Mouse (Mus musculus): ENCODE measurements at regions not wholly inside any gene's neighbourhood (a gene's known extent, or its start where the extent isn't known, plus 50 kb on each side); places are given as distances from the start of the nearest gene placed in this dataset.

DNA sequence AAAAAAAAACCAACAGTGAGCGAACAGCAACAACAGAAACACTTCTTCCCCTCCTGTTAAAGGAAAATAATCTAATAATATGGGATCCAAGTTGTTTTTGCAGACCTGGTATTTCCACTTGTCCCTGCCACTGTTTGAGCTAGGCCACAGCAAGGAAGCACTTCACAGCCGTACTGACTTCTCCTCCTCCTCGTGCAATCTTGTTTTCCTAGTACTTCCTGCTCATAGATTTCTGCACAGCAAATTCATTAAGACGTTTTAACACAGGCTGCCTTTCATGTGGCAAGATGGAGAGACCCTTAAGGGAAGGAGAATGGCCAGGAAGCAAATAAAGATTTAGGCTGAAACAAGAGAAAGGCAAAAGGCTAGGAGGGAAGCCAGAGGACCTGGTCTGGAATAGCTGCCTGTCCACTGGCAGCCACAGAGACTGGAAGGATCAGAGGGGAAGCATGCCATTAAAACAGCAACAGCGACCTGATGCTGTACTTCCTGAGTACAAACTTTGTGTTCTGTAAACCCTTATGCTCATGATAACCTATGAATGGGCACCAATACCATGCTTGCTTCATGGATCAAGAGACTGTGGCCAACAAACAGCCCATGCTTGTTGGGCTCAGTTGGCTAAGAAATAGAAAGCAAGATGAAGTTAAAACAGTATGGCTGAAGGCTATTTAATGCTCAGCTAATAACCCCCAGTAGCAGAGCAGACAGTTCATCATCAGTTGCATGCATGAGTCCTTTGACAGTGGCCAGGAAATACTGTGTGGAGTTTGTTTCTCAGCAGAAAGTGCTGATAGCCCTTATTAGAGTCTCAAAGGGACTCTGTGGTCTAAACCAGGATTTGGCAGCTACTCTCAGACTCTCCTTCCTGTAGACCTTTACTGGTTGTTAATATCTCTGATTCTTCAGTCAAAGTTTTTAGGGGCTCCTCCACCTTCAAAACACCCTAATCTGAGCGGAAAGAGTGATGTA lies 182.3 kb upstream of the Cited2 start:
- intact Hi-C loops (cut with DNase I), result no loop called here
- no peak for DNase-seq

DNA sequence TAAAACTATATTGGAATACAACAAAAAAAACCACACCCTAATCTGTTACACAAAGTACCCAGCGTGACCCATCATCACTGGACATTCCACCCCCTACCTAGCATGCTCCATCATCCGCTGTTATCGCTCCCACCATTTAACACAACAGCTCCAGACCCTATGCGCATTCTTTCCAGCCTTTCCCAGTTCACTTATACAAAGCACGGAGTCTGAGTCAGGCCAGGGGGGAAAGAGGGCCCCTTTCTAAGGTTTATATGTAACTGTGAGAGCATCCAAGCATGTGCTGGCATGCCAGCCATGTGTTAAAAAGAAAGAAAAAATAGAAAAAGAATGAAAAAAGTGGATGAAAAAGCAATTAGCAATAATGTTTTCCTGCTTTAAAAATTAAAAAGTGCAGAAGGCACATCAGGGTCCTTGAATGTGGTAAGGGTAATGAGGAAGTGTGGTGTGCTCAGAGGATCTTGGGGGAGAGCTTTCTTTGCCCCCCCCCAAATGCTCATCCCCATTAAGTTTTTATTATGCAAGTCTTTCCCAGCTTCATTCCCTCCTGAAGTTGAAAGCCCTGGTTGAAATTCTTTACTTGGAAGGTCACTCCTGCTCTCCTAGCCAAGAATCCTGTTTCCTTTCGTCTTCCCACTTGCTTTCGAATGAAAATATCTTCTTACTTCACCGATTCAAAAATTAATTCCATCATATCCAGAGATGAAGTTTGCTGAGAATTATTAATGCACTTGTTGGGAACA lies 180.7 kb upstream of the Cited2 start:
- intact Hi-C loops (cut with DNase I), result no loop called here
- DNase-seq, result no peak

DNA sequence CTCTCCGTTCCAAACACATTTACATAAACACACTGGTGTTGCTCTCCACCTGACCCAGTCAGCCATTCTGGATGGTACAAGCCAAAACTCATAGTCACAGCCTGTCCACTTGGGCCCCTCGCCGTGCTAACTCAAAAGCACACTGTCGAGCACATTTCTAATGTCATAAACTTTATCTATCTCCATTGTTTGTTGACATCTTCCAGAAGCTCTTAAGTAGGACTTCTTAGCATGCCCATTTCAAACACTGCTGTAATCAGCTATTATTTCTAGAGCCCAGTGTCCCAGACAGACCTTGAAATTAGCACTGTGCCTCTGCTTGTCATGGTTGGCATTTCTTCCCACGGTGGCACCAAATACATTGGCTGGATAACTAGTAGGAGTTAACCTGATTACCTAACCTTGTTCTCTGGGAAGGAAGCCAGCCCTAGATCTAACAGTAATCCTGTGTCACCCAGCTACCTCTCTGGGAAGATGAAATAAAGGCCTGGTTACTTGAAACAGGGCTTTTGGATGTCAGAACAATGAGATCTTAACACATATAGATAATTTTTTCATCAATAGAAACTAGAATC lies 180.1 kb upstream of the Cited2 start:
- intact Hi-C loops (cut with DNase I), result no loop called here
- no peak for DNase-seq

DNA sequence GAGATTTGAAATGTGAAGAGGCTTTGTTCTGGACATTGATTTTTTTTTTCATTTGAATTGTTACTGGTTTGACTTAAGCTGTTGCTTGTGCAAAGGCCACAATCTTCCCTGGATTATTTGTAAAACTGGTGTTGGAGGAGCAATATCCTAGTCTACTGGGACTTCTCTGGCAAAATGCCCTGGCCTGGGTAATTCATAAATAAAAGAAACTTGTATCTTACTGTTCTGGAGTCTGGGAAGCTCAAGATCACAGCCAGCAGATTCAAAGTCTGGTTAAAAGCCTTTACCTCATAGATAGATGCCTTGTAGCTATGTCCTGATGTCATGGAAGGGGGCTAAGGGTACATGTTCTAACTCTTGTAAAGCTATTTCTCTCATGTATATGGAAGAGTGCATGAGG lies 177.7 kb upstream of the Cited2 start:
- intact Hi-C loops (cut with DNase I), result no loop called here

DNA sequence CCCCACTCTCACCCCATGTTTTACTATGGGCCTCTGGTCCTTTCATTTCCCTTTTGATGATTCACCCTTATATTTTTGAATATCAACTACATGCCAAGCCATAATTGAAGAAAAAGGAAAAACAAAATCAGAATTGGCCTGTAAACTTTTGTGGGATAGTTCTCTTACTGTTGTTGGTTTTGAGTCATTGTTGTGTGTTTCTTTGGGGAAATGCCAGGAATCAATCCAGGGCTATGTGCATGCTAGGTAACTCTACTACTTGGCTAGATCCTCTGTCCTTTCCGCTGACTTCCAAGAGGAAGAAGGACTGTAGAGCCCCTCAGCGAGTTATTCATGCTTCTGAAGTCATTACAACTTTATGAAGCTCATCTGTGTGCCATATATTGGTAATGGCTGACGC lies 175.0 kb upstream of the Cited2 start:
- intact Hi-C loops (cut with DNase I), result no loop called here

More for the DNA sequence above, 177.7 kb upstream of the Cited2 start:
- DNase-seq, result no peak

DNA sequence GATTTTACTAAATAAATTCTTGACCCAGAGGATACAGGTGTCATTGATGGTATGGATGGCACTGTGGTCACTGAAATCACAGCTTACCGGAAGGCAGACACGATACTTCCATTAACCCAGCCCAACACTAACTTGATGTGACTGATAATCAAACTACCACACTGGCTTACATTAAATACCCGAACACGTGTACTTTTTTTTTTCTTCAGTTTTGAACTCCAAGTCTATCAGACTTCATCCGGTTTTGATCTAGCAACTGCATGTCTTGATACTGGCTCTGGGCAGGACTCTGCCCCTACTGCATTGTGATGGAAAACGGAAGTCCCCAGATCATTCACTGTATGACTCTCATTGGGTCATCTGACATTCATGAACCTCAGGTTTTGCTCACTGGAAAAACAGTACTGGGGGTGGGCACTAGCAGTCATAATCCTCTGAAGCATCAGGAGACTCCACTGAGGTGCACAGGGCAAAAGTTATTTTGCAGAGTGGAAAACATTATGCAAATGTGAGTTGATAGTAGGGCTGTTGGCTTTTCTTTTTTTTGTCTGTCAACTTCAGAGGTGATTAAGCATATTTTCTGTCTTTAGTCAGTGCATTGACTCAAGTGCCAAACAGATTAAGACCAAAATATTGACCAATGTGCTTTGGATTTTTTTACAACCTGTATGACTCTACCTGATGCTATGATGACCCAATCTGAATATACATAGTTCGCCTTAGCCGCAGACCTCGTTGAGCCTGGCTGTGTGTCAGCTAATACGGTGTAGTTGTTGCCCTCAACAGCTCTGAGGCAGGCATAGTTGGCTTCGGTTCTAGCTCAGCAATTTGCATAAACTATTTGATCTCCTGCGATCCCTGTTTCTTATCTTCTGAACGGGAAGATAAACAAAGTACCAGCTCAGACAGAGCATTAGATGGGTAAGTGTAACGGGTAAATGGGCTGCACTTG lies 174.1 kb upstream of the Cited2 start:
- DNase-seq, result no peak
- intact Hi-C loops (cut with DNase I), result no loop called here

More for the DNA sequence above, 175.0 kb upstream of the Cited2 start:
- DNase-seq, result no peak

DNA sequence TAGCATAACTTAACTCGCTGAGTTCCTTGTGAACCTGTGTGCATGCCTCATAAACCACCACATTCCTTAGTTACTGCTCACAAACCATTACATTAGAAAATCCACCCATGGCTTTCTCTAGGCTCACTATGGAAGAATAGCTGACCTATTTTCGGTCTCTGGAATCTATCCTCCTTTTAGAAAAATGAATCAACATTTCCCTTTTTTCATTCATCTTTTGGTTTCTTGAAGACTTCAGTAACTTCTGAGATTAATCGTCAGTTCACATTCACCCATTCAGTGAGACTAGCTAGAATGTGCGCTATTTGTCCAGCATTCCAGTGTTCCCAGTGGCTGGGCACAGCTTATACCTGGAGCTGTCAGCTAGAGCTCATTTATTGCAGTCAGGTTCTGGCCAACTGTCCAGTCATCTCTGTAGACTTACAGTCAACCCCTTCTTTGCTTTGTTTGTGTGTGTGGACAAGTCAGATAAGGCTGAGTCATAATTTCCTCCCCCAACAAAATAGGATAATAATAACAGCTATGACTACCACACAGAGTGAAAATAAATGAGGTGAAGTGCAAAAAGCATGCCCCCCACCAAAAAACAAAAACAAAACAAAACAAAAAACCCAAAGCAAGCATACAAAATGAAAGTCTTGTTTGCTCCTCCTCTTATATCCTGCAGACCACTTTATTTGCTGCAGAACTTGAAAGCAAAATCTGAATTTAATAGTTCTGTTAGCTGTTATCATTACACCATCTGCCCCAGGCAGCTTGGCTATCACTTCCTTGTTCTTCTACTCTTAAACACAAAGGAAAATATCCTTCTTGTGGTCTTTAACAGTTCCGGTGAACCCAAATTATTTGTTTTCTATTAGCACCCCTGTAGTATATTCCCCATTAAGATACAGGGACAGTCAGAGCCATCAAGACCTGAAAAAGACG lies 173.0 kb upstream of the Cited2 start:
- intact Hi-C loops (cut with DNase I), result no loop called here
- DNase-seq, result no peak

DNA sequence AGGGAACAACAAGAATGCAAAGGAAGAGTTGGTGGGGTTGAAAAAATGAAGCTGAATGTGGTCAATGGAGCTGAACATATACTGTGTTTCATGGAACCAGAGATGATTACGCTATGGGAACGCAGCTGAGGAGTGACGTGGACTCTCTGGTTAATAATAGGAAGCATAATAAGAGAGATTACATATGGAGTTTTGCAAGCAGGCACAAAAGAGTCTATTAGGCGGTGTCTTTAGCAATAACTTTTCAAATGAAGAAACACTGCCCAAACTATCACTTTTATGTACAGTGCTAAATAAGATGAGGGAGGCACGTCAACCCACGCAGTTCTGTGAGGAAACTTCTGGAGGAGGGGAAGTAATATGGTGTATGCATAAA lies 172.4 kb upstream of the Cited2 start:
- intact Hi-C loops (cut with DNase I), result no loop called here
- no peak for DNase-seq

DNA sequence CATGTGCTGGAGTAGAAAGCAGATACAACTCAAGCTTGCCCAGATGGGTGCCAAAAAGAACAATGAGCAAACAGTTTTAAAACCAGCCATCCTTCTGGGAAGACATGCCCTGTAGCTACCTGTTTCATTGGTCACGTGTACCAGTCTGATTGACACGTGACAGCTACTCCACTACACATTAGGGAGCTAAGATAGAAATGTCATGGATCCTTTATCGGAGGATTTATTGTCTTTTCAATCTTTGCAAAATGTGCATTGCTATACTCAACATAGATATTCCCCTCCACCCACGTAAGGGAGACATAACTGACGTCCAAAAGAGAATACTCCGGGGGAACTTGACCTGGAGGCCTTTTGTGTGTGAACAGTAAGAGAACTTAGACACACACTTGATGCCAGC lies 171.1 kb upstream of the Cited2 start:
- DNase-seq, result no peak
- intact Hi-C loops (cut with DNase I), result no loop called here

DNA sequence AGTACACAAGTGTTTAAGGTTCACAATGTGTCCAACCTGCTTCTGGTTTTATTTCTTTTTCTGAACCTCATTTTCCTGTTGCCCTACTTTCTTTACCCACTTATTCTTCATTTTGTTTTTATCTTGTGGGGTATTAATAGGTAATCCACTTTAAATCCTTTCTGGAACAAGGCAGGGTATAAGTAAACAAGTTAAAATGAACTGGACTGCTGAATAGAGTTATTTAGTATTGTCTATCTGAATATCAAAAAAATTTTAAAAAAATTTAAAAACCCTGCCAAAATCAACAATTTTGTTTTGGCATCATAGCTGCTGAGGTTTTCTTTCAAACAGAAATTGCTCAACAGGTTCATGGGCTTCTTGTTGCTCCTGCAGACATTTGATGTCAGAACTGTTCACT lies 170.7 kb upstream of the Cited2 start:
- intact Hi-C loops (cut with DNase I), result no loop called here
- DNase-seq, result no peak

DNA sequence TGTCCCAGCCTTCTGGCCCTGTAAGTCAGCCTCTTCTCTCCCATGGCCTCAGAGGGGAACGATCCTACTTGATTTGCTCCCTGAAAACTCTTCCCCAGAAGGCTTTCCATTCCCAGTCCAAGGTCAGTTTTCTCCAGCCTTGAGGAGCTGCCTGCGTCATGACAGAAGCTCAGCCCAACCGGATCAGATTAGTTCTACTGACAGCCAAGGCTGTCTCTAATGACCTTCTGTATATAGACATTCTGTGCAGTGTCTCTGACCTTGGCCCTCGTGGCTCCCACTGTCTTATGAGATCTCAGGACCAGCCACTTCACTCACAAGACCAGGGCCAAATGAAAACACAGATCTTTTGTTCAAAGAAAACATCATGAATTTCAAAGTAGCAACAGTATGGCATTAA lies 166.6 kb upstream of the Cited2 start:
- intact Hi-C loops (cut with DNase I), result no loop called here
- no peak for DNase-seq

GRCm38 (mm10) chr10:17559370-17559955 lies 163.6 kb upstream of the Cited2 start:
- no peak for DNase-seq
- intact Hi-C loops (cut with DNase I), result no loop called here

DNA sequence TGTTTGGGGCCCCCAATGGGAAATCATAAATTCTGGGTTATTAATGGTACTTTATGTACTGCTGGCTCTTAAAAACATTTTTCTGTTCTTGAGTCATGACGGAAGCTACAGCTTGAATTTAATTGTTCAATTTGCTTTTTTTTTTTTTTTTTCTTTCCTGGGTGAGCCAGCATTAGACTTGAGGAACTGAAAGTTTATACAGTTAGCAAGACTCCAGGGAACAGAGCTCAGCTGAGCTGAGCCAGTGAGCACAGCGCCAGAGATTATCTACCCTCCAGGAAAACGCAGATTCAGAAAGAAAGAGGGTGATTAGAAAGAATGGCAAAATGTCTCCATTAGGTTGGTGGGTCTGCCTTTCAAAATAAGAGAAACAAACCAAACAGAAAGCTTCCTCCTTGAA lies 163.0 kb upstream of the Cited2 start:
- intact Hi-C loops (cut with DNase I), result no loop called here
- DNase-seq, result no peak

- intact Hi-C loops (cut with DNase I), result no loop called here
Measured at GRCm38 (mm10) chr10:17561466-17561865, 161.6 kb upstream of the Cited2 start.

GRCm38 (mm10) chr10:17561977-17562376 lies 161.0 kb upstream of the Cited2 start:
- DNase-seq, result no peak
- intact Hi-C loops (cut with DNase I), result no loop called here

More at GRCm38 (mm10) chr10:17561466-17561865, 161.6 kb upstream of the Cited2 start:
- no peak for DNase-seq

DNA sequence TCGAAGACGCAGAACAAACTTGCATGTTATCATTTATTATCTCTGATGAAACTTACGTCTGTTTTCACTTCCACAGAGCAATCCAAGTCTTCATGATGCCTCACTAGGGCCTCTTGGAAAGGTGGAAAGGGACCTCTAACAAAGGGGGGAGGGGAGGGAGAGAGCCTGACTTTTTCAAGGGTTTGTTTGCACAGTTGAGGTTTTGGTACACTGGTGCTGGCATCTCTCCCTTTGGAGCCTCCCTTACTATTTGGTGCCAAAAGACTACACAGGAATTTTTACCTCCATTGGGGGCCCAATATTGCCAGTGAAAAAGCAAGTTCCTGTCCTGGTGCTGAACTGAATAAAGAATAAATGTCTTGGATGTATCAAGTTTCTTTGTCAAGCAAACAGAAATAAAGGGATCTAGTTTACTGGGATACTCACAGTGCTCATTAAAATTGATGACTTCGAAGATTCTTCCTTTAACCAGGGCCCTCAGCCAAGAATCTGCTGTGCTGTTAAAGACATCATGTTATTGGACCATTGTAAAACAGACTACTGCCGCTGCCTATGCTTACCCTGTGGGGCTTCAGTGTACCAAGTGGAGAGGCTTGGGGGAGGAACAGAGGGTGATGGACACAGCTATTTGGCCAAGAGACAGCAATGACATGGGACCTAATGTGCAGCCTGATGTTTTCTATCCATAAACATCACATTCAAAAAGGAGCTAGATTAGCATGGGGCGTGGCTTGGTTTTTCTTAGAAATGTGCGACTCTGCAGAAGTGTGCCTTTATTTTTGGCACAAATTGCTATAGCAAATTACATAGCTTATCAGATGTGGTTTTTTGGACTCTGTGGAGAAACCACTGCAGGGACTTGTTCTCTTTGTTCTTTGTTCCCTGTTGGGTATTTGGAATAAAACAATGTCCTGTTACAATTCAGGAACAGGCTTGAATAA lies 160.3 kb upstream of the Cited2 start:
- peak; percentile 19 for DNase-seq
- intact Hi-C loops (cut with DNase I), result no loop called here

- intact Hi-C loops (cut with DNase I), result no loop called here
- no peak for DNase-seq
Measured at GRCm38 (mm10) chr10:17563351-17563749, 159.7 kb upstream of the Cited2 start.
